Mouse (Mus musculus) forelimb bud, embryonic 11.5 days (tissue): ENCODE data around the gene Pdcd6.

Experiments
- DNase-seq: peaks from one replicate; pipeline ENCODE4 v3.0.0-alpha.2; 2012; ENCODE audit warnings: low read depth, low spot score

The Pdcd6 gene

DNA sequence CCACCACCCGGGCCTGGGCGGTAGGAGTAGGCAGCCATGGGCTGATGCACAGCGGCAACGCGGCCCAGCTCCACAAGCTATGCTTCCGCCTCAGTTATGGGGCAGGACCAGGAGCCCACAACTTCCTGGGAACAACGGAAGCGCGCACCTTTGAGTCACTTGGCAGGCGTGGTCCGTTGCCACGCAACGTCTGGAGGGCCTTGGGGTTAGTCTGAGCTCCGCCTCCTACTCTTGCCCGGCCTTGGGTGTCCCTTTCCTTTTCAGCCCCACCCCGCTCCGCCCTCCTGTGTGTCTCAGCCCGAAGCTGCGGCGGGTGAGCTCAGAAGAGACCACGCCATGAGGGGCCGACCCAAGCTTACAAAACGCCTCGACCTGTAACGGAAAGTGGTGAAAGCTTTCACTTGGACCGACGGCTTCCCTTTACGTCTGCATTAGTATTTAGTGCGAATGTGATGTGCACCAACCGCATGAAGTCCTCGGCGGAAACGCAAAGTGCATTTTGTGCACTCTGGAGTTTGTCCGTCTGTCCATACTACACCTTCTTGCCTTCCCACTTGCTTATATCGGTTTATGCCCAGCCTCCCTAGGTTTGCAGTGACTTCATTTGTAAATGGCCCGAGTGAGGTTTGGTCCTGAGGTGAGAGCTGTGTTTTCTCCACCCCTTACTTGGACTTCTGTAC lies at the start of gene Pdcd6:
TSS of gene Pdcd6 (minus strand) at position 411 of the 680 bp plus-strand sequence.
- DNase-seq = peak; percentile 94

DNA sequence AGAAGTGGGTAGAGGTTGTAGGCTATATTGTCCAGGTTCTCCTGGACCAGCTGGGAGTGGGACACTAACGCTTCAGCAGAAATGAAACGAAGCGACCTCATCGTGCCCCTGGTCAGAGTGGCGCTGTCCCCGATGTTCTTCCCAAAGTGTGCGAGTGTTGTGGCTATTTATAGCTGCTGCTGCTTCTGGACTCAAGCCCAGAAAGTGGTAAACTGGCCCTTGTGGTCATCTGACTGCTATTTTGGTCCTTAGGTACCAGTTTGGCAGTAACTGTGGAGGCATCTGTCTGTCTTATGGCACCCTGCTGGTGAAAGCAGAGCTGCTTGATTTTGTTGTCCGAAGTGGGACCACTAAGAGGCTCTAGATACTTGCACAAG lies 46.5 kb upstream of the Pdcd6 start, which contains the start of gene Lrrc14b:
TSS of gene Lrrc14b (minus strand) at position 147 of the 377 bp plus-strand sequence.
- DNase-seq = no peak

- no peak for DNase-seq
These were observed 45.9 kb upstream of the Pdcd6 start for GRCm38 (mm10) chr13:74363176-74363858.

DNA sequence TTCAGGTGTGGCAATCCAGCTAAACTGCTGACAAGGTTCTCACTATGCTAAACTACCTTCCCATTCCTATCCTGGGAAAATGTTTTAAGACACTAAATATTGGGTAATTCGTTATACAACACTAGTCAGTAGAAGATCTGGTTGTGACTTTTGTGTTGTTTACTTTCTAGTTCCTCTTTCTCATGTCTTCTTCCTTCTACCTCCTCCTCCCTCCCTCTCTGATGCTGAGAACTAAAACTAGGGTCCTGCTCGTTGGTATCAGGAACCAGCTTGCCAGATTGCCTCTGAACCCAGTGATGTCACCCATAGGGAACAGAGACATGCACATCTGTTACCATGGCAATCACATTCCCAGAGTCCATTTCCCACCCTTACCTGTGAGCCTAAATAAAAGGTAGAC lies 44.8 kb upstream of the Pdcd6 start:
- no peak for DNase-seq

GRCm38 (mm10) chr13:74356491-74356890 lies 39.1 kb upstream of the Pdcd6 start:
- DNase-seq = no peak

DNA sequence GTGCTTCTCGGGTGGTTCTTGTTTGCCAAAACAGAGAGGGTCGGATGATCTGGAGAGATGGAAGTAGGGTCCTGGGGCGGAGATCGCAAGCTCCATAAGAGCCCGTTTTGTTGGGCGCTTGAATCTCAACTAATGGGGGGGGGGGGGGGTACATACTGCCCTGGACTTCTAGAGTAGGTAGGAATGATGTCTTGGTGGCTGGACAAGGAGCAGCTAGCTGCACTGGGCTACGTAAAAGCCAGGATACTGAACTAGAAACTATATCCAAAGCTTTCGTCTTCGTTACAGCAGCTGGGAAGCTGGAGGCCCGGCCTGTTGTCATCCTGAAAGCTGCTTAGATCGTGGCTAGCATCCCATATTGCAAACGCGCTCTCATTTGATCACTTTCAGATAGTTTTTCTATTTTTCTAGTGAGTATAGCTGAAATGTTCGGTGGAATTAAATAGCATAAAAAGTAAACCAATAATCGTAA lies 33.1 kb upstream of the Pdcd6 start:
- DNase-seq = no peak

GRCm38 (mm10) chr13:74349566-74350434 lies 32.4 kb upstream of the Pdcd6 start, which contains the start of the genes Sdha and Ccdc127:
Gene Sdha, minus strand, starts transcription at chr13:74350280.
Gene Ccdc127, plus strand, starts transcription at chr13:74350309.
- peak; percentile 97 for DNase-seq

DNA sequence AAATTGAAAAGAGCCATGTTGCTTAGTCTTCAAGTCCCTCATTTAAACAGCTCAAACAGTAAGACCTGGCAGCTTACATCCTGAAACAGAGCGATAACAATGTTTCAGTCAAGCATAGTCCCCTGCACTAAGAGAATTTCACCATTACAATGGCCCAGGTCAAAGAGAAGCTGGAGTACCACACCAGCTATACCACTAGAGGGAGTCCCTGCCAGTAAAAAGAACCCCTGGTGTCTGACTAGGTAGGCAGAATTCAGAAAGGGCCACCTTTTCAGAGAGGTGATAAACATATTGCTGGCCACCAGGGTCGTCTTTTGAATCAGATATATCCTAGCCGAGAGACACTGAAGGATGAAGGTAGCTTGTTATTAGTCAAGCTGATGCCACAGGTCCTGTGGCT lies 23.7 kb upstream of the Pdcd6 start:
- DNase-seq = peak; percentile 48

DNA sequence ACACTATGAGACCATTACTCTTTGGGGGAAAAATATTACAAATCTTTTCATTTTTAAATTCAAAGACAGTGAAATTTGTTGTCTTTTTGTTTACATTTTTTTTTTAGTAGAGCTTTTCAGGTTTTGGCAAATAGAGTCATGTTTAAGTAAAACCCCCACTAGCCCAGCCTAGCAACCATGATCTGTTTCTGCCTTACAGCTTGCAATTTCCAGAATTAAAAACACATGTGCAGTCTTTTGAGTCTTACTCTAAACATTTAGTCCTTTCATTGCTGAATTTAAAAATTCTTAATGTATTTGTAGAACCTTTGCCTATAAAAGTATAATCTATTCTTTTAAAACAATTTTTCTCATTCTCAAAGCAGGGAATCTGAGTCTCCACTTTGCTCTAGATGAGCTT lies 11.9 kb upstream of the Pdcd6 start:
- no peak for DNase-seq

- DNase-seq = no peak
These were observed 601 bp downstream of the Pdcd6 start for GRCm38 (mm10) chr13:74316789-74317169.

DNA sequence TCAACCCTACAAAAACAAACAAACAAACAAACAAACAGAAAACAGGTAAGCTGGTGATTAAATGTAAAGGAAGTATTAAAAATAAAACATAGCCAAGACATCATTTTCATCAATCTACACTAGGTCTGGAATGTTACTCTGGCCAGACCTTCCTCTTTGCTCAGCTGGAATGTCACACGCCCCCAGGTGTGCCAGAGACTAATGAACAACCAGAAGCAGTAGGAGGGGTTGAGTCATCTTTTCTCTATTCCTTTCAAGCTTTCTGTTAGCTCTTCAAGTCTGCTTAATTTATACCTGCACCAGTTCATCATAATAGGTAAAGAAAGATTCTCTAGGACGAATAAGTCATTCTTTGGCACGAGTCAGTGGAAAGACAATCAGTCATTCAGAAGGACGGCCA lies 994 bp downstream of the Pdcd6 start:
- DNase-seq = no peak

DNA sequence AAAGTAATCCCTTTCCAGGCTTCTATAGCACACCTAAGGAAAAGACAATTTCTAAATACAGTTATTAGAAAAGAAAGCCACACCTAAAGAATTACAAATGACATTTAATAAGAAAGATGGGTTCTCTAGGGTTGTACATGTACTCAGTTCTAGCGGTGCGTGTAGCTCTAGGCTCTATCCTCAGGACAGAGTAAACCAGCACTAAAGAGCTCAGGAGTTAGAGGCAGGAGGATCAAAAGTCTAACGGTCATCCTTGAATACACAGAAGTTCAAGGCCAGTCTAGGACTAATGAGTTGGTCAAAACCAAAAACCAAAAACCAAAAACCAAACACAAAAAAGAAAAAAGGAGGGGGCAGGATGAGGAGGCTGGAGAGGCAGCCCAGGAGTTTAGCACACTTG lies 2.8 kb downstream of the Pdcd6 start:
- no peak for DNase-seq

GRCm38 (mm10) chr13:74305780-74306179 lies 11.6 kb downstream of the Pdcd6 start:
- no peak for DNase-seq

DNA sequence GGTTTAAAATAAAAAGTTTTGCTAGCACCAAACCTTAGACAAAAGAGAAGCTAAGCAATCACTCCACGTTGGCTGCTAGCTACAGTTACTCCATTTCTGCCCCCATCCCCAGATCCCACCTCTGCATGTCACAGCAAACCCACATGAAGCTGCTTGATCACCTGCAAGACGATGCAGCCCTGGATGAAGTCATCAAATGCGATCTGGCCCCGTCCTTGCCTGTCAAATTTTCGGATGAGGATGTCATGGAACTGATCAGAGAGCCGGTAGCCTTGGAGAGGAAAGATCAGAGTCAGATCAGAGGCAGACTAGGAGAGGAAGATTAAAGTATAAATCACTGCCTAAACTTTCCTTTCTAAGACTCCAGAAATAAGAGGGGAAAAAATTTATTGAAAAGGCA lies 12.0 kb downstream of the Pdcd6 start:
- no peak for DNase-seq

DNA sequence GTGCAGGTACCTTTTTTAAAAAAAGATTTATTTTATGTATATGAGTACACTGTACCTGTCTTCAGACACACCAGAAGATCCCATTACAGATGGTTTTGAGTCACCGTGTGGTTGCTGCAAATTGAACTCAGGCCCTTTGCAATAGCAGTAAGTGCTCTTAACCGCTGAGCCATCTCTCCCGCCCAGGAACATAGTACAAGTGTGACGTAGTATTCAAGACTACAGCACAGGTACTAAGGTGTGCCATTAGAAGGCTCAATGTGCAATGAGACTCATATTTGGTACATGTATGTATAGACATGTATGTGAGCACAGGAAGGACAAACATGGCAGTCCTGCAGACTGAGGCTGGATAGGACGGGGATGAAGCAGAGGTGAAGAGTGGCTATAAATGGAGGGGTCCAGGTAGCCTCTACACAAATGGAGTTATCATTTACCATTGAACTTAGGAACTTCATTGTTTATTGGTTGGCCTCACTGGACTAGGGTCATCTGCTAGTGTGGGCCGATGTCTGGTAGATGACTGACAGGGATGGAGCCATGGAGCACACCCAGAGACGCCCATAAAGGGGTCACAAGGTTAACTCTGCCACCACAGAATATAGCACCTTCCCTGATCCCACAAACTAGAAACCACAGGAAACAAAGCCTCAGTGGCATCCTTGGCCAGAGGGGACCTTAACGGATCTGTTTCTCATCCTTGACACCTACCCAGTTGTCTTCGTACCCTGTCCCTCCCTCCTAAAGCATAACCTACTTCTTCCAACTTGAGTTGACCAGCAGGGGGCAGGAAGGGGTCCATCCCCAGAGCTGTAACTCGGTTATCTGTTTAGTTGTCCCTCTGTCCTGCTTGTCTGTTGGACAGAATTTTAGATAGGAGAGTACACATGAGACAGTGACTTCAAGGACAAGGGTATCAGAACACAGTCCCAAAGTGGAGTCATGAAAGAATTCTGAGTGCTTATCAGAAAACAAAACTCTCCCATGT lies 15.0 kb downstream of the Pdcd6 start:
- no peak for DNase-seq

DNA sequence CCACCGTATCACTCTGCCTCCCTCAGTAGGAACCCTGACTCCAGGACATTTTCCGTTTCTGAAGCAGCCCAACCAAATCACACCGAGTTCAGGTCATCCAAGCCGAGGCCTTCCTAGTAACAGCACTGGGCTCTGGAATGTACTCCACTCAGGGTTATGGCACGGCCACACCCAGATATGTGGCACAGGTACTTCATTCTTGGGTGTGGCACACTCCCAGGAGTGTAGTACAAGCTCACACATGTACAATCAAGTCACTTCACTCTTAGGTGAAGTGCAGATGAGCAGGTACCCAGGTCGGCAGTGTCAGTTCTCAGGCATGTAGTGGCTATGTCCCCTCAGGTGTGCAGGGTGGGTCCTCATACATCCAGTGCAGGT lies 15.8 kb downstream of the Pdcd6 start:
- DNase-seq = no peak

GRCm38 (mm10) chr13:74300925-74301606 lies 16.3 kb downstream of the Pdcd6 start:
- DNase-seq = peak; percentile 64

- DNase-seq = no peak
These were observed 21.0 kb downstream of the Pdcd6 start for GRCm38 (mm10) chr13:74296376-74296775.

GRCm38 (mm10) chr13:74292167-74292566 lies 25.2 kb downstream of the Pdcd6 start, which contains the start of gene Ahrr:
Gene Ahrr, minus strand, starts transcription at chr13:74292331.
- peak; percentile 21 for DNase-seq

GRCm38 (mm10) chr13:74289646-74290045 lies 27.7 kb downstream of the Pdcd6 start:
- no peak for DNase-seq
